Mouse (Mus musculus) cerebellum, postnatal 25 days (tissue): ENCODE measurements around the gene Mgat4b.
"Not testable (repeated sequence)": the region's sequence is repeated elsewhere in the genome, so short reads cannot be mapped to it uniquely, and the experiment has no call there.

ENCODE experiments used
- DNase-seq, 2 experiments: peaks; one replicate each; pipeline ENCODE4 v3.0.0; 2021; ENCODE audit warnings: mixed read lengths in 2 of 2

The Mgat4b gene

GRCm38 (mm10) chr11:50210505-50211151, at the start of gene Mgat4b, which contains the start of gene Sqstm1:
TSS of gene Mgat4b (plus strand) at chr11:50210890.
TSS of gene Sqstm1 (minus strand) at chr11:50210827.
- peak; percentile 83 to 86 for DNase-seq

GRCm38 (mm10) chr11:50161578-50162304, 48.9 kb upstream of the Mgat4b start:
- DNase-seq = peak; percentile 65 to 79

GRCm38 (mm10) chr11:50162338-50163050, 48.2 kb upstream of the Mgat4b start:
- DNase-seq = no peak

- DNase-seq = no peak
Observed at GRCm38 (mm10) chr11:50168352-50168751, 42.3 kb upstream of the Mgat4b start.

GRCm38 (mm10) chr11:50174111-50174729, 36.5 kb upstream of the Mgat4b start, which contains the start of gene Mrnip:
TSS of gene Mrnip (plus strand) at chr11:50174444.
- not testable (repeated sequence) for DNase-seq

- peak; percentile 96 to 99 for DNase-seq
Observed at GRCm38 (mm10) chr11:50174730-50175187, 35.9 kb upstream of the Mgat4b start.

- DNase-seq = no peak
Observed at GRCm38 (mm10) chr11:50176351-50176750, 34.3 kb upstream of the Mgat4b start.

- DNase-seq = no peak
Observed at GRCm38 (mm10) chr11:50177111-50177510, 33.6 kb upstream of the Mgat4b start.

GRCm38 (mm10) chr11:50178532-50179488, 31.9 kb upstream of the Mgat4b start:
- no peak for DNase-seq

GRCm38 (mm10) chr11:50180478-50181231, 30.0 kb upstream of the Mgat4b start:
- DNase-seq = no peak

- DNase-seq = no peak
Observed at GRCm38 (mm10) chr11:50182702-50183101, 28.0 kb upstream of the Mgat4b start.

- no peak for DNase-seq
Observed at GRCm38 (mm10) chr11:50184788-50185187, 25.9 kb upstream of the Mgat4b start.

GRCm38 (mm10) chr11:50188682-50189081, 22.0 kb upstream of the Mgat4b start:
- no peak for DNase-seq

- no peak for DNase-seq
Observed at GRCm38 (mm10) chr11:50190362-50190761, 20.3 kb upstream of the Mgat4b start.

GRCm38 (mm10) chr11:50192278-50192677, 18.4 kb upstream of the Mgat4b start:
- no peak for DNase-seq

GRCm38 (mm10) chr11:50194070-50194469, 16.6 kb upstream of the Mgat4b start:
- DNase-seq = no peak

- DNase-seq = no peak
Observed at GRCm38 (mm10) chr11:50194793-50195192, 15.9 kb upstream of the Mgat4b start.

- DNase-seq = no peak
Observed at GRCm38 (mm10) chr11:50197500-50197899, 13.2 kb upstream of the Mgat4b start.

GRCm38 (mm10) chr11:50198219-50198846, 12.4 kb upstream of the Mgat4b start:
- DNase-seq = no peak

GRCm38 (mm10) chr11:50198916-50199315, 11.8 kb upstream of the Mgat4b start:
- no peak for DNase-seq
